Mouse (Mus musculus) forebrain, embryonic 16.5 days (tissue): Measurements from ENCODE around the gene Plekha7. TPM values are rescaled to one million over a fixed set of nuclear protein-coding genes. Genes with fewer than 3 reads are reported as not detected.

Experiments used
- ATAC-seq: fragments of 200-750 bp; cut with Nextera tagmentation; 2 replicates; pipeline ENCODE4 v1.8.0; 2017; ENCODE audit warnings: mild to moderate bottlenecking, moderate library complexity
- H3K27ac ChIP-seq: fragments of 300-500 bp; sonication (generic); 2 replicates; pipeline ENCODE4 v1.5.1; 2014; ENCODE audit warnings: low read length, control low read depth
- H3K27me3 ChIP-seq: fragments of 300-500 bp; sonication (generic); replicated peaks from 2 replicates; pipeline ENCODE4 v1.6.1; 2014; ENCODE audit warnings: low read length; ENCODE audit not compliant: control insufficient read depth, insufficient read depth
- H3K36me3 ChIP-seq: fragments of 300-500 bp; sonication (generic); 2 replicates; pipeline ENCODE4 v1.6.1; 2014; ENCODE audit not compliant: control insufficient read depth, insufficient read depth
- H3K4me1 ChIP-seq: fragments of 300-500 bp; sonication (generic); replicated peaks from 2 replicates; pipeline ENCODE4 v1.6.1; 2014; ENCODE audit warnings: low read length; ENCODE audit not compliant: control insufficient read depth, insufficient read depth
- H3K4me2 ChIP-seq: fragments of 300-500 bp; sonication (generic); 2 replicates; pipeline ENCODE4 v1.6.1; 2014; ENCODE audit warnings: mild to moderate bottlenecking, low read length, control low read depth
- H3K4me3 ChIP-seq: fragments of 300-500 bp; sonication (generic); replicated peaks from 2 replicates; pipeline ENCODE4 v1.5.1; 2014; ENCODE audit warnings: mild to moderate bottlenecking, low read length, control low read depth
- H3K9ac ChIP-seq: fragments of 300-500 bp; sonication (generic); replicated peaks from 2 replicates; pipeline ENCODE4 v1.6.1; 2014; ENCODE audit warnings: low read depth, low read length, control low read depth
- H3K9me3 ChIP-seq: fragments of 300-500 bp; sonication (generic); 2 replicates; pipeline ENCODE4 v1.6.1; 2016; ENCODE audit warnings: low read length; ENCODE audit not compliant: control insufficient read depth
- WGBS: fragments of 180-500 bp; shearing (Covaris S2); extraction: QIAGEN DNeasy Blood & Tissue Kit; methylation state at CpG from one replicate; pipeline ENCODE4 v1.1.7; 2014; 5-methylcytosine and 5-hydroxymethylcytosine counted together
- polyA plus RNA-seq: library from polyadenylated mRNA; unstranded; fragments of >200 nt; fragmentation: Nextera tagmentation; extraction: Ambion mirVana; gene quantifications from 2 replicates; pipeline ENCODE4 v1.2.1, GENCODE M21; 2015

Gene Plekha7
- polyA plus RNA-seq, 1 experiment from 2014 or later = 8.8 TPM

GRCm38 (mm10) chr7:116260826-116261615 lies 47.2 kb downstream of the Plekha7 start:
- 73% methylated on average over 4 of the region's 4 CpGs for WGBS
- no peaks in the 10 kb centered on the region for H3K9me3 ChIP-seq
- ATAC-seq = no peak

GRCm38 (mm10) chr7:116258464-116259185 lies 49.6 kb downstream of the Plekha7 start:
- H3K4me1 ChIP-seq = no peaks in the 10 kb centered on the region; the same call in none of the 2 replicates
- no peaks in the 10 kb centered on the region for H3K9me3 ChIP-seq
- H3K36me3 ChIP-seq = no peaks in the 10 kb centered on the region
- H3K27ac ChIP-seq = no peak overlapping the region
- no peak overlapping the region for H3K4me3 ChIP-seq
- ATAC-seq = no peak
- 80% methylated on average over 17 of the region's 17 CpGs for WGBS
- H3K4me2 ChIP-seq = no peak overlapping the region
- H3K27me3 ChIP-seq = no peaks in the 10 kb centered on the region
- no peak overlapping the region for H3K9ac ChIP-seq

More at GRCm38 (mm10) chr7:116260826-116261615, 47.2 kb downstream of the Plekha7 start:
- no peak overlapping the region for H3K9ac ChIP-seq
- no peak overlapping the region for H3K4me2 ChIP-seq
- H3K36me3 ChIP-seq = no peaks in the 10 kb centered on the region
- H3K27me3 ChIP-seq = no peaks in the 10 kb centered on the region
- H3K27ac ChIP-seq = no peak overlapping the region
- H3K4me3 ChIP-seq = no peak overlapping the region
- H3K4me1 ChIP-seq = no peaks in the 10 kb centered on the region; the same call in none of the 2 replicates

- Histone ChIP-seq H3K4me2 (no peak overlapping the region), H3K4me1 (no peaks in the 10 kb centered on the region; the same call in none of the 2 replicates), H3K4me3 (no peak overlapping the region), H3K27me3 (no peaks in the 10 kb centered on the region), H3K36me3 (no peaks in the 10 kb centered on the region), H3K9ac (no peak overlapping the region), H3K27ac (no peak overlapping the region), H3K9me3 (no peaks in the 10 kb centered on the region)
- no peak for ATAC-seq
- 92% methylated on average over 10 of the region's 10 CpGs for WGBS
These were observed 50.2 kb downstream of the Plekha7 start for GRCm38 (mm10) chr7:116257953-116258352.

- no peaks in the 10 kb centered on the region for H3K27me3 ChIP-seq
- no peak overlapping the region for H3K9ac ChIP-seq
- H3K36me3 ChIP-seq = no peaks in the 10 kb centered on the region
- no peak overlapping the region for H3K4me2 ChIP-seq
- WGBS = 87% methylated on average over 5 of the region's 5 CpGs
- no peaks in the 10 kb centered on the region for H3K4me1 ChIP-seq
- no peak for ATAC-seq
- no peak overlapping the region for H3K27ac ChIP-seq
- H3K4me3 ChIP-seq = no peak overlapping the region
- H3K9me3 ChIP-seq = no peaks in the 10 kb centered on the region
These were observed 52.5 kb downstream of the Plekha7 start for GRCm38 (mm10) chr7:116255664-116256063.

GRCm38 (mm10) chr7:116254660-116255059 lies 53.5 kb downstream of the Plekha7 start:
- Histone ChIP-seq H3K9me3 (no peaks in the 10 kb centered on the region), H3K36me3 (no peaks in the 10 kb centered on the region), H3K9ac (no peak overlapping the region), H3K4me1 (no peaks in the 10 kb centered on the region), H3K4me2 (no peak overlapping the region), H3K4me3 (no peak overlapping the region), H3K27me3 (no peaks in the 10 kb centered on the region), H3K27ac (no peak overlapping the region)
- no peak for ATAC-seq
- 88% methylated on average over 5 of the region's 5 CpGs for WGBS

GRCm38 (mm10) chr7:116252470-116252869 lies 55.7 kb downstream of the Plekha7 start:
- no peaks in the 10 kb centered on the region for H3K9me3 ChIP-seq
- no peak overlapping the region for H3K27ac ChIP-seq
- H3K4me2 ChIP-seq = no peak overlapping the region
- H3K9ac ChIP-seq = no peak overlapping the region
- no peaks in the 10 kb centered on the region for H3K4me1 ChIP-seq
- H3K4me3 ChIP-seq = no peak overlapping the region
- no peak for ATAC-seq
- WGBS = 87% methylated on average over 4 of the region's 4 CpGs
- H3K27me3 ChIP-seq = no peaks in the 10 kb centered on the region
- no peaks in the 10 kb centered on the region for H3K36me3 ChIP-seq

GRCm38 (mm10) chr7:116251516-116251915 lies 56.7 kb downstream of the Plekha7 start:
- WGBS = 87% methylated on average over 3 of the region's 3 CpGs
- Histone ChIP-seq H3K36me3 (no peaks in the 10 kb centered on the region), H3K4me3 (no peak overlapping the region), H3K4me2 (no peak overlapping the region), H3K9ac (no peak overlapping the region), H3K9me3 (no peaks in the 10 kb centered on the region), H3K27ac (no peak overlapping the region), H3K27me3 (no peaks in the 10 kb centered on the region), H3K4me1 (peaks cover 6% of the 10 kb centered on the region)
- no peak for ATAC-seq

GRCm38 (mm10) chr7:116248536-116248935 lies 59.6 kb downstream of the Plekha7 start:
- no peak overlapping the region for H3K9ac ChIP-seq
- WGBS = 93% methylated on average over 11 of the region's 11 CpGs
- H3K27ac ChIP-seq = no peak overlapping the region
- no peak overlapping the region for H3K4me3 ChIP-seq
- H3K36me3 ChIP-seq = no peaks in the 10 kb centered on the region
- no peak overlapping the region for H3K4me2 ChIP-seq
- ATAC-seq = no peak
- H3K9me3 ChIP-seq = no peaks in the 10 kb centered on the region
- peaks cover 16% of the 10 kb centered on the region for H3K4me1 ChIP-seq
- no peaks in the 10 kb centered on the region for H3K27me3 ChIP-seq

GRCm38 (mm10) chr7:116247377-116247729 lies 60.8 kb downstream of the Plekha7 start:
- H3K4me1 ChIP-seq = peaks cover 16% of the 10 kb centered on the region
- peak overlapping the region; percentile 37; the same call in 1 of the 2 replicates for H3K4me2 ChIP-seq
- no peaks in the 10 kb centered on the region for H3K9me3 ChIP-seq
- H3K9ac ChIP-seq = no peak overlapping the region
- H3K27ac ChIP-seq = no peak overlapping the region
- no peaks in the 10 kb centered on the region for H3K27me3 ChIP-seq
- WGBS = 13% methylated on average over 6 of the region's 7 CpGs
- no peak overlapping the region for H3K4me3 ChIP-seq
- H3K36me3 ChIP-seq = no peaks in the 10 kb centered on the region
- no peak for ATAC-seq
